Mouse (Mus musculus) gastrocnemius, postnatal 4 days (tissue): ENCODE results near the gene Slc11a2. TPM values are rescaled to one million over a fixed set of nuclear protein-coding genes. Genes with fewer than 3 reads are reported as not detected.
"Not testable (repeated sequence)": the region's sequence is repeated elsewhere in the genome, so short reads cannot be mapped to it uniquely, and the experiment has no call there.

Experiments
- DNase-seq, 2 experiments: peaks; one replicate each; pipeline ENCODE4 v3.0.0; 2021 to 2022; ENCODE audit warnings: low spot score in 2 of 2, mixed read lengths in 2 of 2
- total RNA-seq, 2 experiments: library from RNA; stranded (reverse); gene quantifications; 2 replicates each; pipeline ENCODE4 v1.2.3; 2021

The Slc11a2 gene
- total RNA-seq, 2 experiments from 2014 or later, result 28.0 to 28.6 TPM

DNA sequence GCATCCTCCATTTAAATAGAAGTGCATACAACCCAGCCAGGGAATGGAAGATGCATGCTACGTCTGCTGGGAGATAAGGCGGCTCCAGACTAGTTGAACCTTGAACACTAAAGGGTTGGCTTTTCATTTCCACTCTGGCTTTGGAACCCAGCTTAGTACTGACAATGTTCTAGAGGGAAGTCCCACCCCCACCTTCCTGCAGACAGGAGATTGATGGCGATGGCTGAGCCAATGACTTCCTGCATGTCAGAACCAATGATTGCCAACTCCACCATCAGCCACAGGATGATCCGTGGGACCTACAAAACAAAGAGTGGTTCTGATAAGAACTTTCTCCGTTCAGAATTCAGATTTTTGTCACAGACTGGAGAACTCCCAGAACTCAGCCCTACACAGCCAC is 18.8 kb downstream of the Slc11a2 start:
- no peak for DNase-seq

DNA sequence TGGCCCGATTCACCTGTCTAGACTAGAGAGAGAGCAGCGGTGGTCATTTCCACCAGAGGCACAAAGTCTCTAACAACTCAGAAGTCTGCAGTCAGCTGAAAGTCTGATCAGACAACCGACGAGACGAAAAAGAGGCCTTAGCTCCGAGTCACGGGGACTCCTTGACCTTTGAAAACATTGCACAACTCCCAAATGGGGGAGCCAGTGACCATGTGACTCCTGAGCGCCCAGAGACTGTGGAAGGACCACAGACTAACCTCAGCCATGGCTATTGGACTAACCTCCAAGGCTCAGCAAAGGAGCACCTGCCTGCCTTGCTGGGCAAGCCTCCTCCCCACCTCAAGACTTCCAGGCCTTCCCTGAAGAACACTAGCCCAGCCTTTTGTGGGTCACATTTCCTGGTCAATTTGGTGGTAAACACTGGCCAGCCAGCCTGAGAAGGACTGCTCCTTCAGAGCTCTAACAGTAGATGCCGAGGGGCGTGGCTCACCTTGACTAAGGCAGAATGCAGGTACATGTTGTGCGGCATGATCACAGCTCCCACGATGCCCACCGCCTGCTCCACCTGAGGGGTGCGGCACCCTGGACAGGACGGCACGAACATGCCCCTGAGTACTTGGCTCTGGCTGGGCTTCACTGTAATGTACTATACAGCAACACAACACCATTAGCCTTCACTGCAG is 21.4 kb downstream of the Slc11a2 start:
- DNase-seq, result no peak

DNA sequence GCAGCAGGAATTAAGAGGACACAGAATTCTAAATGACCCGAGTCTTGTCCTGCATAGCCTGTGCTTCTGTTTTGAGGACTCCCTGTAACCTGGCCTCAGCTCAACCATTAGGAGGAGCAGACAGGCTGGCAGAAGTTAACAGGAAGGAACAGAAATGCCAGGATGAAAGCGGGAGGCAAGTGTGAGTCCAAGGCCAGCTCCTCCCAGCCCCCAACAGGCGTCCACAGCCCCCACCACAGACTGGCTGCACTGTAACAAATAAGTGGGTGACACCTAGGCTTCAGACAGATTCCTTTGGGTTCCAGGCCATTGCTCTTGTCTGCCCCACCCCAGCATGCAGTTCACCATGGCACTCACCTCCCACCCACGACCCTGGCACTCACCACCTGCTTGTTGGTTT is 22.1 kb downstream of the Slc11a2 start:
- no peak for DNase-seq

DNA sequence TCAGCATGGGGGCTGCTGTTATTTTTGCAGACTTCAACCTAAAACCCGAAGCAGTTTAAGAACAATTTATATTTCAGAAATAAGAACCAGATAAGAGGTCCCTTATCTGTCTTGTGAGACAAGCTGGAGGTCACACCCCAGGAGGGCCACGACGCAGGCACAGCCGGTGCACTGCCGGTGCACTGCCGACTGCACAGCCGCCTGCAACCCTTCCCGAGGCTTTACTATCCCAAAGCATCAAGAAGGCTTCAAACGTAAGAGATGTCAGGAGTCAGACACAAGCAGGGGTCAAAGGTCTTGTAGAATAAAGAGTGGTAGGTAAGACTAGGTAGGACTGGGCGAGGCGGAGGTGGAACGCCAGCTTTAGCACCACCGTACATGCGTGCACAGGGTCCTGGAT is 22.5 kb downstream of the Slc11a2 start:
- no peak for DNase-seq

DNA sequence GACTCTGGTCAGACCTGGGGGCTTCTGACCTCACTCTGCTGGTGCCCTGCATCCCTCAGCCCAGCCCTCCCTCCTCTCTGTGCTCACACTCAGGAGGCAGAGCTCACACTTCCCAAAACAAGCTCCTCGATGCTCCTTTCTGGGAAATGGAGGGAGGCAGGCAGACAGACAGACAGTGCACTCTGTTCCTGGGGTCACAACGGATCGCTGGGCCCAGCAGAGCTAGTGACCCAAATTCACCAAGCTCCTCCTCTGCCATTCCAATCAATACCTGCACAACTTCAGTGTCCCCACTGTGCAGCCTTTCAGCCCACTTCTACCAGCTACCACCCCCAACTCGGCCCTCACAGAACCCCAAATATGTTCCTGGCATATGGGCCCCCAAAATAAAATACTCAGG is 23.1 kb downstream of the Slc11a2 start:
- DNase-seq, result no peak

DNA sequence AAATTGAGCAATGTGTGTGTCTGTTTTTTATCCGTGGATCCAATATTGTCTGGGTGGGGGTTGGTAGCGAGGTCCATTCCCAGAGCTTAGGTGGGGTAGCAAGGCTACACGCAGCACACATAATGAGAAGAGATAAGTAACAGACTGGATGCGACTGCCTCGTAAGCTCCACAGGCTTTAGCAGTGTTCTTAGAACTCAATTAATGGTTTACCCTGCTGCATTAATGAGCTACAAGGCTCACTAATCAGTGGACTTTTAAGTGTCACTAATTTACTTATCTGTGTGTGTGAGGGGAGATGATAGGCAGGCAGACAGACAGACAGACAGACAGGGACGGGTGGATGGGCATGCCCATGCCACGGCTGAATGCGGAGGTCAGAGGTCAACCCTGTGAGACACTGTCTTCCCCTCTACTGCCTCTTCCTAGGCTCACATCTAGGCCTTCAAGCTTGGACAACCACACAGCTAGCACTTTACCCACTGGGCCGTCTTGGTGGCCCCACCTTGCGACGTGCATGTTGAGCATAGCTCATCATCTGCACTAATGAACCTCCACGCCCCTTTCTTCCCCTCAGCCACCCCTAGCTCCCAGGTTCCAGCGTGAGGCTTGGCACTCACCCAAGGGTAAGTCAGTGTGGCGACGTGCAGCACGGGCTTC is 24.2 kb downstream of the Slc11a2 start:
- no peak for DNase-seq

DNA sequence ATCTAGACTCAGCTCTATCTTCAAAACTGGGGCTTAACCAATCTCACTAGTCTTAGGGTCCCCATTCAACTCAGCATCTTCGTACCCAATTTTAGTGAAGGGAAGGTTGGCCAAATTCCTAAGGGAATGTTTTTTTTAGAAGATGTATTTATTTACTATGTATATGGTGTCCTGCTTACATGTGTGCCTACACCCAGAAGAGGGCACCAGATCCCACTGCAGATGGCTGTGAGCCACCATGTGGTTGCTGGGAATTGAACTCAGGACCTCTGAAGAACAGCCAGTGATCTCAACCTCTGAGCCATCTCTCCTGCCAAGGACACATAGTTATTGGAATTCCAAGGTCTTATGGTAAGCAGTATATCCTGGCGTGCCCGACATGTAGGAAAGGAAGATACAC is 29.3 kb downstream of the Slc11a2 start:
- DNase-seq, result no peak

GRCm38 (mm10) chr15:100393016-100393415 is 31.9 kb downstream of the Slc11a2 start:
- DNase-seq, result no peak

- DNase-seq, result no peak
Measured at GRCm38 (mm10) chr15:100391599-100391998, 33.3 kb downstream of the Slc11a2 start.

DNA sequence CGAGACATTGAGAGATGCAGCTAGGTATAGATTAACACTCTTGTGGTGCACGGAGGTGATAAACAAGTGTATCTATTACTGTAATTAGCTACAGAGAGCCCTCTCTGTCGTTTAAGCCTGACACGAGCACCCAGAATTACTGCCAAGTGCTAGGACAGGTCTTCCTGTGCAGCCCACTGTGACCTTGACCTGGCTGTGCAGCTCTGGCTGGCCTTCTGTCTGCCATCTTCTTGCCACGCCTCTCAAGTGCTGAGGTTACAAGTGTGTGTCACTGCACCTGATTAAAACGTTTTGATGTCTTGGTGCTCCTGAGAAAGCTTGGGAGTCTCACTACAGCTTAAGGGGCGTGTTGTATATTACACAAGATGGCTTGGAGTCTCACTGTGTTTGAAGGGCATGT is 33.8 kb downstream of the Slc11a2 start:
- DNase-seq, result no peak

DNA sequence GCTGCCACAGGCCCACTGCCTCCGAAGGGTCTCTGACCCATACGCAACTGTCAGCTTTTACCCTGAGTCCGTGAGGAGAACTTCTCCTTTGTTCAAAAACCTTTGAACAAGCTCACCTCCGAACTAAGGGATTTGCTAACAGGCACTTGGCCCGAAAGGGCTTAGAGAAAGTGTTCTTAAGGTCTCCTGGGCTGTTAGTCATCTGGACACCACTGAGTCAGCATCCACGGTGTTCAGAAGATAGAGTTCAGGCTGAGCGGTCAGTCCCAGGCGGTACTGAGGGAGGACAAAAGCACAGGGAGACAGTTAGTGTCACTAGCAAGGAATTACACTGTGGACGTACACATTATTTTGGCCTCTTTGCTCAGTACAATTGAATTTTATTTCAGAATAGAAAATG is 36.0 kb downstream of the Slc11a2 start:
- DNase-seq, result no peak

DNA sequence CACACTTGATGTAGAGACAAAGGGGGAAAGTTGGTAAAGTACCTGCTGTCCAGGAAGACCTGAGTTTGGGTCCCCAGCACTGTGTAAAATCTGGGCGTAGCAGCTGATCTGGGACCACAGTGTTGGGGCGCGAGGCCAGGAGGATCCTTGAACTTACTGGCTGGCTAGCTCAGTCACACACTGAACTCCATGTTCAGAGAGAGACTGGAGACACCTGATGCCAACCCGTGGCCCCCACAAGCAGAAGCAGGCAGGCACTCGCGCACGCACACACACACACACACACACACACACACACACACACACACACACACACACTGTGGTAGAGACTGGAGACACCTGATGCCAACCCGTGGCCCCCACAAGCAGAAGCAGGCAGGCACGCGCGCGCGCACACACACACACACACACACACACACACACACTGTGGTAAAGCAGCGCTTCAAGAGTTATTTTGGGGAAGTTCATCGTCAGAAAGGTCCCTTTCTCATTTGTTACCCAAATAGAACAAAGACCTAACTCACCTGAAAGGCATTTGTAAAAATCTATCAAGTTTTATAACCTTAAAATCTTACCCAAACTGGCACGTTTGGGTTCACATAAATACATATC is 36.5 kb downstream of the Slc11a2 start:
- DNase-seq, result no peak

- no peak for DNase-seq
Measured at GRCm38 (mm10) chr15:100387544-100388223, 37.2 kb downstream of the Slc11a2 start.

GRCm38 (mm10) chr15:100385705-100386104 is 39.2 kb downstream of the Slc11a2 start:
- DNase-seq, result no peak

DNA sequence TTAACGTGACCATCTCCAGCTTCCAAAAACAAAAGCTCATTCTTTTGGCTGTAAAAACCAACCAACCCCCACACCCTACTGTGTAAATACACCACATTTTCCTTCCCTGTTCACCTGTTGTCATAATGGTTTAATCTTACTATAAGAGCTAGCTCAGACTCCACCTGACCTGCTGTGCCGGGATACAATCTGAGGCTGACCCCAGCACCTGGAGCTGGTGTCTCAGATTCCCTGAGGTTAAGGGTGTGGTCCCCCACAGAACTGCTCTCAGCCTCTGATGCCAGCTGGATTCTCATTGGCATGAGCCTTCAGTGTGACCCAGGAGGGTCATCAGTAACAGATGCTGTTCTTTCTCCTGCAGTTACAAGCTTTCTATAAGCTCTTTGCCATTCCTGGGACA is 44.8 kb downstream of the Slc11a2 start:
- no peak for DNase-seq

GRCm38 (mm10) chr15:100379658-100380057 is 45.2 kb downstream of the Slc11a2 start:
- DNase-seq, result no peak

- DNase-seq, result not testable (repeated sequence)
Measured at GRCm38 (mm10) chr15:100377847-100378505, 46.9 kb downstream of the Slc11a2 start.

GRCm38 (mm10) chr15:100375066-100375465 is 49.8 kb downstream of the Slc11a2 start:
- peak in 1 of 2 experiments; percentile 41 for DNase-seq

GRCm38 (mm10) chr15:100367119-100367518 is 57.8 kb downstream of the Slc11a2 start:
- DNase-seq, result no peak

- not testable (repeated sequence) for DNase-seq
Measured at GRCm38 (mm10) chr15:100365967-100366366, 58.9 kb downstream of the Slc11a2 start.

GRCm38 (mm10) chr15:100364242-100364641 is 60.6 kb downstream of the Slc11a2 start, which contains the start of gene Higd1c:
Higd1c (plus strand) TSS chr15:100364542.
- no peak for DNase-seq
